Mouse (Mus musculus) midbrain, postnatal 0 days (tissue): ENCODE results near the gene Tmem63a. TPM values are rescaled to one million over a fixed set of nuclear protein-coding genes. Genes with fewer than 3 reads are reported as not detected.
A peak's percentile ranks its signal among the peaks of the same experiment; 100 is the strongest.

Source experiments
- ATAC-seq: fragments of 200-750 bp; cut with Nextera tagmentation; 2 replicates; pipeline ENCODE4 v1.8.0; 2017; ENCODE audit warnings: moderate number of reproducible peaks, mild to moderate bottlenecking, moderate TSS enrichment, moderate library complexity; ENCODE audit not compliant: low FRiP score
- DNase-seq: peaks from one replicate; pipeline ENCODE4 v3.0.0-alpha.2; 2015; ENCODE audit warnings: low spot score
- H3K27ac ChIP-seq: fragments of 300-500 bp; sonication (generic); 2 replicates; pipeline ENCODE4 v1.5.1; 2014; ENCODE audit warnings: low read depth, mild to moderate bottlenecking, low read length, mixed read lengths
- H3K27me3 ChIP-seq: fragments of 300-500 bp; sonication (generic); 2 replicates; pipeline ENCODE4 v1.6.1; 2014; ENCODE audit warnings: low read length, control low read depth, mixed read lengths; ENCODE audit not compliant: insufficient read depth
- H3K36me3 ChIP-seq: fragments of 300-500 bp; sonication (generic); 2 replicates; pipeline ENCODE4 v1.6.1; 2014; ENCODE audit warnings: low read length, control low read depth, mixed read lengths; ENCODE audit not compliant: insufficient read depth
- H3K4me1 ChIP-seq: fragments of 300-500 bp; sonication (generic); 2 replicates; pipeline ENCODE4 v1.6.1; 2014; ENCODE audit warnings: mild to moderate bottlenecking, control low read depth, antibody characterized with exemption, low read length, mixed read lengths; ENCODE audit not compliant: insufficient read depth
- H3K4me2 ChIP-seq: fragments of 300-500 bp; sonication (generic); 2 replicates; pipeline ENCODE4 v1.6.1; 2014; ENCODE audit warnings: low read depth, mild to moderate bottlenecking, low read length, mixed read lengths; ENCODE audit not compliant: poor library complexity, severe bottlenecking
- H3K4me3 ChIP-seq: fragments of 300-500 bp; sonication (generic); 2 replicates; pipeline ENCODE4 v1.5.1; 2014; ENCODE audit warnings: low read depth, mild to moderate bottlenecking, low read length, moderate library complexity
- H3K9ac ChIP-seq: fragments of 300-500 bp; sonication (generic); replicated peaks from 2 replicates; pipeline ENCODE4 v1.6.1; 2014; ENCODE audit warnings: mild to moderate bottlenecking, low read length, moderate library complexity, mixed read lengths; ENCODE audit not compliant: poor library complexity, severe bottlenecking
- H3K9me3 ChIP-seq: fragments of 300-500 bp; sonication (generic); 2 replicates; pipeline ENCODE4 v1.6.1; 2016; ENCODE audit warnings: low read length, control low read depth
- CTCF ChIP-seq: IDR thresholded peaks from 2 replicates; pipeline ENCODE4 v1.5.1; 2016; ENCODE audit warnings: antibody characterized with exemption, mild to moderate bottlenecking
- WGBS: fragments of 180-500 bp; shearing (Covaris S2); extraction: QIAGEN DNeasy Blood & Tissue Kit; methylation state at CpG from one replicate; pipeline ENCODE4 v1.1.7; 2014; 5-methylcytosine and 5-hydroxymethylcytosine counted together
- polyA plus RNA-seq: library from polyadenylated mRNA; unstranded; fragments of >200 nt; fragmentation: Nextera tagmentation; extraction: Ambion mirVana; gene quantifications from 2 replicates; pipeline ENCODE4 v1.2.1, GENCODE M21; 2015
- total RNA-seq: library from RNA; depleted of rRNA; stranded (reverse); fragments of >200 nt; gene quantifications from 2 replicates; pipeline ENCODE4 v1.2.3, GENCODE M21; 2014

The Tmem63a gene
- total and polyA plus RNA-seq, 2 experiments from 2014 or later: 1.3 to 6.4 TPM

- TF ChIP-seq CTCF: no peak
- H3K27ac ChIP-seq: no peak overlapping the region
- no peaks in the 10 kb centered on the region for H3K36me3 ChIP-seq
- H3K4me1 ChIP-seq: peaks cover 3% of the 10 kb centered on the region; the same call in 1 of the 2 replicates
- H3K4me2 ChIP-seq: no peak overlapping the region
- H3K9ac ChIP-seq: no peak overlapping the region
- DNase-seq (no peak), ATAC-seq (no peak)
- H3K4me3 ChIP-seq: no peak overlapping the region
- no peaks in the 10 kb centered on the region for H3K9me3 ChIP-seq
- WGBS: 88% methylated on average over 7 of the region's 7 CpGs
- H3K27me3 ChIP-seq: peaks cover 46% of the 10 kb centered on the region
These were observed 1.2 kb upstream of the Tmem63a start for GRCm38 (mm10) chr1:180940776-180941460.

GRCm38 (mm10) chr1:180941726-180942125, 418 bp upstream of the Tmem63a start:
- H3K4me1 ChIP-seq: peaks cover 3% of the 10 kb centered on the region; the same call in 1 of the 2 replicates
- 6% methylated on average over 18 of the region's 18 CpGs for WGBS
- H3K9ac ChIP-seq: peak overlapping the region; percentile 44; the same call in 1 of the 2 replicates
- H3K27ac ChIP-seq: no peak overlapping the region
- no peaks in the 10 kb centered on the region for H3K9me3 ChIP-seq
- ATAC-seq (no peak), DNase-seq (no peak)
- H3K36me3 ChIP-seq: no peaks in the 10 kb centered on the region
- no peak for TF ChIP-seq CTCF
- peak overlapping the region; percentile 93 for H3K4me2 ChIP-seq
- H3K4me3 ChIP-seq: peak overlapping the region; percentile 62
- peaks cover 40% of the 10 kb centered on the region for H3K27me3 ChIP-seq

- H3K9me3 ChIP-seq: no peaks in the 10 kb centered on the region
- H3K27ac ChIP-seq: no peak overlapping the region
- WGBS: 46% methylated on average over 11 of the region's 11 CpGs
- H3K36me3 ChIP-seq: no peaks in the 10 kb centered on the region
- peaks cover 3% of the 10 kb centered on the region; the same call in 1 of the 2 replicates for H3K4me1 ChIP-seq
- ATAC-seq (no peak), DNase-seq (no peak)
- no peak overlapping the region for H3K9ac ChIP-seq
- peak overlapping the region; percentile 62 for H3K4me3 ChIP-seq
- H3K4me2 ChIP-seq: peak overlapping the region; percentile 93
- H3K27me3 ChIP-seq: peaks cover 34% of the 10 kb centered on the region
- no peak for TF ChIP-seq CTCF
These were observed 994 bp downstream of the Tmem63a start for GRCm38 (mm10) chr1:180943032-180943644.

GRCm38 (mm10) chr1:180943896-180944295, 1.8 kb downstream of the Tmem63a start:
- Histone ChIP-seq H3K27ac (no peak overlapping the region), H3K36me3 (no peaks in the 10 kb centered on the region), H3K4me2 (no peak overlapping the region), H3K27me3 (peaks cover 34% of the 10 kb centered on the region), H3K4me1 (peaks cover 3% of the 10 kb centered on the region; the same call in 1 of the 2 replicates), H3K9ac (no peak overlapping the region), H3K4me3 (no peak overlapping the region), H3K9me3 (no peaks in the 10 kb centered on the region)
- ATAC-seq (no peak), DNase-seq (no peak)
- 83% methylated on average over 1 of the region's 1 CpGs for WGBS
- no peak for TF ChIP-seq CTCF

- H3K9ac ChIP-seq: no peak overlapping the region
- H3K27me3 ChIP-seq: peaks cover 34% of the 10 kb centered on the region
- DNase-seq (no peak), ATAC-seq (no peak)
- no peak overlapping the region for H3K27ac ChIP-seq
- no peaks in the 10 kb centered on the region for H3K36me3 ChIP-seq
- no peak for TF ChIP-seq CTCF
- no peaks in the 10 kb centered on the region for H3K9me3 ChIP-seq
- H3K4me1 ChIP-seq: peaks cover 3% of the 10 kb centered on the region; the same call in 1 of the 2 replicates
- 81% methylated on average over 4 of the region's 4 CpGs for WGBS
- no peak overlapping the region for H3K4me2 ChIP-seq
- no peak overlapping the region for H3K4me3 ChIP-seq
These were observed 2.4 kb downstream of the Tmem63a start for GRCm38 (mm10) chr1:180944553-180944952.
